Mouse (Mus musculus) testis, adult 2 months (tissue): ENCODE measurements around the gene Wdr60.

Experiments used
- CTCF ChIP-seq: fragments of 200-500 bp; IDR thresholded peaks from 2 replicates; pipeline ENCODE4 v1.5.1; 2012; ENCODE audit warnings: low read depth, mild to moderate bottlenecking, inconsistent platforms, low read length, moderate library complexity; ENCODE audit not compliant: control insufficient read depth, insufficient read depth, insufficient replicate concordance
- POLR2A ChIP-seq: fragments of 200-500 bp; IDR thresholded peaks from 2 replicates; pipeline ENCODE4 v1.6.1; 2012; ENCODE audit warnings: low read depth, mild to moderate bottlenecking, inconsistent platforms, low read length, moderate library complexity; ENCODE audit not compliant: control insufficient read depth

DNA sequence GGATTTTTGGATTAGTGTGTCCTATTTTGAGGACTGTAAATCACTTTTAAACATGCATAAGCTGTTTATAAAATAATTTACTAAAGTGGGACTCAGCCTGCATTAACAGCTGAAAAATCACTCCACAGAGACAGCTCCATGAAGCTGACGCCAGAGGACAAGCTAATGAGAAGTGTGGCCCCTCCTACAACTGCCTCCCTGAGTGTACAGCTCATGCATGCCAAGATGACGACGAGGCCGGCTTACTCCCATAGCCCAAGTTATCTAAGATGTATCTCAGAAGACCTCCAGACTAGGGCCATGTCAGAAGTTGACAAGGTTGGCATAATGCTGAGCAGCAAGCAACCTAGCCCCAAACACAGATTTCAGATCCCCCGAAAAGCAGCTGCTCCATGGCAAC lies 103.6 kb downstream of the Wdr60 start:
- TF ChIP-seq CTCF (no peak), POLR2A (no peak)
